Mouse (Mus musculus): ENCODE results near the gene Osmr.
"Not testable (repeated sequence)": the region's sequence is repeated elsewhere in the genome, so short reads cannot be mapped to it uniquely, and the experiment has no call there.

Gene Osmr

GRCm38 (mm10) chr15:6861617-6862016 is 13.2 kb downstream of the Osmr start:
- no peak for DNase-seq (ENCODE audit: low spot score in 2 of 2)

DNA sequence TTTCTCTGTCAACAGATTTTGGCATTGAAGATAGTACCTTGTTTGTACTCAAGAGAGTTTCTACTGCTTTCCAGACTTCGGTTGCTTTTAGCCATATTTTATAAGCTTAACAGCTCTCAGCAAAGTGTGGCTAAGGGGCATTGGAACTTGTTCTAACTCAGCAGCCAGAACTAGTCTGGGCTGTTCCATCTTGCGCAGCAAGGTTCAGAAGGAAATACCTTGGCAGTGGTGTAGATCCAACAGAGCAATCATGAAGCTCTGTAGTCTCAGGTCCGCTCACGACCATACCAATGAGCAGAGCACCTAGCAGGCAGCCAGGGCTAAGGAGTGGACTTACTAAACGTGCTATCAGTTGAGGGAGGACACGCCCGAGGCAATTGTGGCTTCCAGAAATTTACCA is 15.0 kb downstream of the Osmr start:
- DNase-seq (ENCODE audit: low spot score in 2 of 2), result no peak

GRCm38 (mm10) chr15:6858871-6859270 is 15.9 kb downstream of the Osmr start:
- no peak for DNase-seq (ENCODE audit: low spot score in 2 of 2)

- no peak for DNase-seq (ENCODE audit: low spot score in 2 of 2)
Measured at GRCm38 (mm10) chr15:6857270-6857905, 17.4 kb downstream of the Osmr start.

GRCm38 (mm10) chr15:6849851-6850250 is 24.9 kb downstream of the Osmr start:
- DNase-seq (ENCODE audit: low spot score in 2 of 2), result no peak

DNA sequence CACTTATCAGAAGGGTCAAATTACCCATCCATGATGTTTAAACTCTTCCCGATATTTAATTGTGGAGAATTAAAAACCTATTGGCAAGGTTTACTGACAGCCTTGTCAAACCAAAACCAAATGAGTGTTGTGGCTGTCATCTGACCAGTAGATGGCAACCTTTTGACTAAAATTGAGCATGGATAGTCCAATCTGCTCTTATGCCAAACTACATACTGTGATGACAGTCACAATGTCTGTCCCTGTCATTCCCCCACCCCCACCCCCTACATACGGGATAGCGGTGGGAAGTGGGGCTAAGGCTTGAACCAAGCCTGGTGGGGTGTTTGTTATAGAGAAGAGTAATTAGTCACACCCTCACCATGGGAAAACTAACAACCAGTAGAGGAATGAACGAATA is 34.6 kb downstream of the Osmr start:
- DNase-seq (ENCODE audit: low spot score in 2 of 2), result no peak

GRCm38 (mm10) chr15:6815807-6816206 is 59.0 kb downstream of the Osmr start:
- no peak for DNase-seq (ENCODE audit: low spot score in 2 of 2)

GRCm38 (mm10) chr15:6801212-6801611 is 73.6 kb downstream of the Osmr start:
- DNase-seq (ENCODE audit: low spot score in 2 of 2), result not testable (repeated sequence)

GRCm38 (mm10) chr15:6792846-6793245 is 81.9 kb downstream of the Osmr start:
- no peak for DNase-seq (ENCODE audit: low spot score in 2 of 2)

GRCm38 (mm10) chr15:6791648-6792047 is 83.1 kb downstream of the Osmr start:
- DNase-seq (ENCODE audit: low spot score in 2 of 2), result no peak

- no peak for DNase-seq (ENCODE audit: low spot score in 2 of 2)
Measured at GRCm38 (mm10) chr15:6790011-6790410, 84.8 kb downstream of the Osmr start.

- DNase-seq (ENCODE audit: low spot score in 2 of 2), result no peak
Measured at GRCm38 (mm10) chr15:6787236-6787635, 87.5 kb downstream of the Osmr start.

DNA sequence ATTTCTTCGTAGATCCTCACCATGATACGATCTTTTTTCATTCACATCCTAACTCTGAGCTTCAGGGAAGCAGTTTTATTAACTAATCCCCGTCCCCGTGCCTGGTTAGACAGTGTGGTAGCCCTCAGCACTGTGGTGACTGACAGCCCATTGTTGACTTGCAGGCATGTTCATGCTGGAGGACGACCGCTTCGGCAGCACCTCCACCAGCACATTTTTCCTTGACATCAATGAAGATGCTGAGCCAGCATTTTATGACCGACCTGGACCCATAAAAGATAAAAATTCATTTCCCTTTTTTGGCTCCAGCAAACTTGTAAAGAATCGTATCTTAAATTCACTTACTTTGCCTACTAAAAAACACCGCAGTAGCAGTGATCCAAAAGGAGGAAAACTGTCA is 88.6 kb downstream of the Osmr start:
- DNase-seq (ENCODE audit: low spot score in 2 of 2), result no peak

DNA sequence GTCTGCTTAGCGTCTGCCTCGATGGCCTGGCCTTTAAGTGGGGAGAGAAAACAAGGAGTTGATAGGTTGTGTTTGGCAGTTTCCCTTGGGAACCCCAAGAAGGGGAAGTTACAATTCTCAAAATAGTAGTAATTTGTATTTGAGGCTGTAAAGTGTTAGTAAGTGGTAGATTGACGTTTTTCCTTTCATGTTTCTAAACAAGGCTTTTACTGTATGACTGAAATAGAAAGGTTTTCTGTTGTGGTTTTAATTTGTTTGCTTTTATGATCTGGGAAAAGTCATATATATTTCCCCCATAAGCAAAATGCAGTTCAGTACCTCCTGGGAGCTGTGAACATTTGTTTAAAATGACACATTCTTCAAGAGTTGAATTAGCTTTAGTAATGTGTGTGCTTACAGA is 102.5 kb downstream of the Osmr start:
- no peak for DNase-seq (ENCODE audit: low spot score in 2 of 2)

Measured in frontal cortex, postnatal 25 days (tissue).